Mouse (Mus musculus): ENCODE measurements at regions not wholly inside any gene's neighbourhood (a gene's known extent, or its start where the extent isn't known, plus 50 kb on each side); places are given as distances from the start of the nearest gene placed in this dataset.

DNA sequence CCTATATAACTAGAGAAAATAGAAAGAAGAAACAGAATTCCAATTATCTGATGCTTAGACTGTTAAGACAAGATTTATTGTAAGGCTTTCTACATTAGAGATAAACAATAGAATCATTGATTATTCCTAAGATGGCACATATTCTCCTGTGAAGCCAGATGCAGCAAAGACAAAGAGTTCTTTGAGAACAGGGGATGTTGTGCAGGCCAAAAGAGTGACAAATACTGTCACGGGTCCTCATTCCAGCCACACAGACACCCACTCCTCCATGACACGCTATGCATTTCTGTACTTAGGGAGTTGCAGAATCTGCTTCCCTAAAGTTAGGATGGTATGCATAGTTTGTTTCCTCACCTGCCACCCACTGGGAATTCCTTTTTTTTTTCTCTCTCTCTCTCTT lies 245.2 kb downstream of the Sv2b start:
- DNase-seq (ENCODE audit: low spot score in 2 of 2), result no peak

DNA sequence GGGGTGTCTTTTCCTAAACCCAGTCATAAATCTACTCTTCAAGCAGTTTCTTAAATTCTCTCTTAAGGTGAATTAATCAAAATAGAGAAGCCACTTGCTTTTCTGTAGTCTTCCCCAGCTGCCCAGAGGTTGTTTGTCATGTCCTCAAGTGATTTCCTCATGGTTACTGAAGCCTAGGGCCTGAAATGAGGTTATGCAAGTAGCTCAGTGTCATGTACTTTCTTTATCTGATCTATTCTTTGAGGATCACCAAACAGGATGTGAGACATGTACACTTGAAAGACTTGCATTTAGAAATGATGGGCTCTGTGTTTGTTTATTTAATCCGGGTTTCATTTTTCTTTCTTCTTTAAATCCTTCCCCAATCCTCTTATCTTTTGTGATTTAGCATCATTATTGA lies 258.8 kb downstream of the Sv2b start:
- no peak for DNase-seq (ENCODE audit: low spot score in 2 of 2)

DNA sequence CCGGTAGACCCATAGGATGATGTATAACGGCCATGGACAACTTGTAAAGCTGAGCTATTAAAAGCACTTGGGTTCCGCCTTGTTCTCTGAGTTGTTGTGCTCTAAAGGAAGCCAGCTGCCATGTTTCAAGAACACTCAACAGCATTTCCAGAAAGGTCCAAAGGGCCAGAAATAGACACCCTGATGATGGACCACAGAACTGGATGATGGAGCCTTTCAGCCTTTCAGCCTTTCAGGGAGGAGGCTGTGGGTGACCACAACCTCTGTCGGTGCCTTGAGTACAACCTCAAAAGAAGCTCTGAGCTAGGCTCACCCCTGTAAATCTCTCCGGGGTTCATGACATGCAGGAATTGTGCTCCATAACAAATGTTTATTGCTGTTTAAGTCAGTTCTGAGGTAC lies 259.3 kb downstream of the Sv2b start:
- DNase-seq (ENCODE audit: low spot score in 2 of 2), result no peak

GRCm38 (mm10) chr7:75048822-75049221 lies 260.2 kb downstream of the Sv2b start:
- DNase-seq (ENCODE audit: low spot score in 2 of 2), result no peak

DNA sequence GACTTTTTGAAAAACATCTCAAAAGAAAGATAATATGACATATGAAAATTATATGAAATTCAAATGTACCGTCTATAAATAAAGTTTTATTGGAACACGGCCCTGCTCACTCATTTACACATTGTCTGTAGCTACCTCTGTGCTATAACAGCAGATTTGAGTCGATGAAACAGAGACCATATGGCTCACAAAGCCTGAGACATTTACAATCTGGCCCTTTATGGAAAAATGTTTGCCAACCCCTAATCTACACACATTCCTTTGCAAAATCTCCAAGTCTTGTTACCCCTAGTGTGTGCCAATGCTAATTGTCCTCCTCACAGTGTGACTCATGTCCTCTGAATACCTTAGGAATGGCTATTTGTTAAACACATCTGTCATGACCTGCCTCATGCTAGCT lies 261.2 kb downstream of the Sv2b start:
- DNase-seq (ENCODE audit: low spot score in 2 of 2), result no peak

DNA sequence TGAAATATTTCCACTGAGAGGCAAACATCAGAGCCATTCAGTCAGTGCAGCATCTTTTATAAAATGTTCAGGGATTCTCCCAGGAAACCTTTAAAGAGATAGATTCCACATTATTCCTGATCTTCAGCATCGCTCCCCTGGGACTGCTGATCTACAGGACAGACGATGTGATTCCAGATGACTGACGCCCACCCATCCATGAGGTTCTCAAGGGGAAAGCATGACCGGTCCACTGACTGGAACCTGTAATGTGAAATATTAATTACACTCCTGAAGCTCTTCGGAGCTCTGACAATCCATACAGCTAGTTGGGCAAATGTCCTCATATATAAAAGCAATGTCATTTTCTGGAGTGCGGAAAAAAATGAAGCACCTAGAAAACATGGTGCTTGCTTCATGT lies 268.2 kb downstream of the Sv2b start:
- no peak for DNase-seq (ENCODE audit: low spot score in 2 of 2)

GRCm38 (mm10) chr7:75026191-75026590 lies 282.9 kb downstream of the Sv2b start:
- no peak for DNase-seq (ENCODE audit: low spot score in 2 of 2)

- no peak for DNase-seq (ENCODE audit: low spot score in 2 of 2)
Measured at GRCm38 (mm10) chr7:75021966-75022365, 287.1 kb downstream of the Sv2b start.

DNA sequence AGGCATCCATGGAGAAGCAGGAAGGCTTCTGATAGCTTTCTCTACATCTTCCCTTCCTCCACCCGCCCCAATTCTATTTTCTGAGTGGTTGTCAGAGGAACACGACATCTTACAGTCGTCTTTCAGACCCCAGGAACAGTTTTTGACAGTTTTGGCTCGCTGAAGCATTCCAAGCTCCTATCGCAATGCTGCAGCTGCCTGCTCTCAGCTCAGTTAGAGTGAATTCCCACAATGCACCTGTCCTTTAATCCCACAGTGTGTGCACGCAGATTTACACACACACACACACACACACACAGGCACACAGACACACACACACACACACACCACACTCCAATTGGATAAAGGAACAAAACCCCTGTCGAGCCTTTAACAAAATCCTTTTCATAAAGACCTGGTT lies 290.4 kb downstream of the Sv2b start:
- DNase-seq (ENCODE audit: low spot score in 2 of 2), result peak in 1 of 2 experiments; percentile 8

DNA sequence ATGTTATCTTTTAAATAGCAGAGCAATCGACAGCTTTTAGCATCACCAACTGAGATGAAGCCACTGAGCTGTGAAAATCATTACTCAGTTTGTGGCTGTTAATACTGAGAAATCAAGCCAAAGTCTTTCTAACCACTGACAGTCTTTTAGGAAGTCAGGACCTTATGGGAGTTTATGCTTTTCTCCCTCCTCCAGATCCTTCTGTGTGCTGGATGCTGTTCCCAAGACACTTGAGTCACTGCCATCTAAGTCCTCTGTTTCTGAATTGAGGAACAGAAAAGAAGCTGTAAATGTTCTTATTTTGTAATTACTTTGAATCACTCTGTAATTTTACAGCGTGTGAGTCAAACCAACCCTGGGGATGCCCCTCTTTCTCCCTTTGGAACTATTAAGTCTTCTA lies 300.6 kb downstream of the Sv2b start:
- no peak for DNase-seq (ENCODE audit: low spot score in 2 of 2)

DNA sequence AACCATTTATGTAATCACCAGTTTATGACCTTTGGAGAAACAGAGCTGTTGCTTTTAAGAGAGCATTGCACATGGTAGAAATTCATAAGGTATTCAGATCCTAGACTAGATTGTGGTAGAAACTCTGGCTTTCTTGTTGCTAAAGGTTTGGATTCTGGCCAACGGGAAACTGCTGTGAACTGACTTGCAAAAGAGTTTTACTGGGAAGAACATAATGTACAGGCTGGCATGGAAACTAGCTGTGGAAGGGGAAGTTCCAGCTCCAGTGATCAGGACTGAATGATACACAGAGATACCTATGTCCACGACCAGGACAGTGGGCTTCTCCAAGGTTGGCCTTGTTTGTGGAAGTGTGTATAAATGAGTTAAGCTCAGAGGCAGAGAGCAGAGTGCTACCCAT lies 318.9 kb downstream of the Sv2b start:
- DNase-seq (ENCODE audit: low spot score in 2 of 2), result no peak

DNA sequence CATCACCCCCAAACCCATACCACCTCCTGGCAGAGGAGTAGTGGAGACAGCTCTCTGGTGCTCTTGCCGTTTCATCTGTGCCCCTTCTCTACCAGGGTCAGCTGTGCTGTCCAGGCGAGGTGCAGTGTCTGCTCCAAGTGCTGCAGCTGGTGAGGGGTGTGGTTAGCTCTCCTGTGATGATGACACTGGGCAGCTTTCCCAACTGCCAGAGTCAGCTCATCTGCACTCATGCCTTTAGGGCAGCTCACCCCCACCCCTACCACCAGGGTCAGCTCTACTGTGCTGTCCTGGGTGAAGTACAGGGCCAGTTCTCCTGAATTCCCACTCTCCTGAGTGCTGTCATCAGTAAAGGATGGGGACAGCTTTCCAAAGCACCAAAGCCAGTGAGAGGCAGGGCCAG lies 329.6 kb downstream of the Sv2b start:
- DNase-seq (ENCODE audit: low spot score in 2 of 2), result no peak

DNA sequence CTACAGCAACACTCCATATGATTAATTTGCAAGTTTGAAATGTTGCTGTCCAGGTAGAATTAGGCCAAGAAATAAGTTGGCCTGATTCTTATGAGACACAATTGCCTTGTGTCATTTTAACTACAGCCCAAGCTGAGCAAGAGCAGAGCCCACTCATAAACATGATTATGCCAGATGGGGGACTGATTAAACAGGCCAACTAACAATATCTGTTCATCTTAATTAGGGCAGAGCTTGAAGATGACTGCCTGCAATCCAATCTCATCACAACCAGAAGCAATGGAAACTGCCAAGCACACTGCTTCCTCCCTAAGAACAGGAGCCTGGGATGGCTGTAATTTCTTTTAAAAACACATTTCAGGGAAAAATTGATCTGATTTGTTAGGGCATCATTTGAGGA lies 333.1 kb downstream of the Sv2b start:
- no peak for DNase-seq (ENCODE audit: low spot score in 2 of 2)

DNA sequence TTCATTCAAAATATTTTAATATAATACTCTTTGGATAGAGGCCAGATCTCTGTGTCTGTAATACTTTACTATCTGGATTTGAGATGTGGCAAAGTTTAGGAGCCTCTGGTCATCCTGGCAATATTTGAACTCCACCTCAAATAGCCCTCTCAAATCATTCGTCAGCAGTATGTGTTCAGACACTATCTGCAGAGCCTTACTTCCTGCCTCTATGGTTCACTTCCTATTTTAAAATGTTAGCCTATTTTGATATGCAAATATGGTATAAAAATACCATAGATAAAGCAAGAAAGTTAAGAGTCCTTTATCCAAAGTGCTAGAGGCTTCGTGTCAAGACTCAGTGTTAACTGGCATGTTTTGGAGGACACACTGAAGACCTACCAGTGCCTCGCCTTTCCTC lies 334.6 kb downstream of the Sv2b start:
- DNase-seq (ENCODE audit: low spot score in 2 of 2), result no peak

- peak in 1 of 2 experiments; percentile 5 for DNase-seq (ENCODE audit: low spot score in 2 of 2)
Measured at GRCm38 (mm10) chr7:74944421-74945098, 364.5 kb downstream of the Sv2b start.

GRCm38 (mm10) chr7:74942917-74943316 lies 366.1 kb downstream of the Sv2b start:
- peak; percentile 12 to 14 for DNase-seq (ENCODE audit: low spot score in 2 of 2)

DNA sequence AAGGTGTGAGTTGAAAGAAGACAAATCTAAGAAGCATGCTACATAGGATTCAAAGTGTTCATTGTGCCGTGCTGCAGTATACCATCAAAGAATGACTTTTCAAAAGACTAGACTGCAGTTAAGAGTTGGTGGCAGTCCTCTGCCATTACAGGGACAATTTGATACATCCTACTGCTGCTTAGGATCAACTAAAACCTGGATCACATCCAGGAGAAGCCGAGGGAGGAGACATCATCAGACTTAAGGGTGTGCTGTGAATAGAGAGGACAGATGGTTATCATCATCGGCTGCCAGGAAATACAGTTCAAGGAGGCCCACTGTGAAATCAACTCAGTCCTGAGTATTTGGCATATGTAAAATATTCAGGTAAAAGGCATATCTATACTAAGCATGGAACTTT lies 366.9 kb downstream of the Sv2b start:
- no peak for DNase-seq (ENCODE audit: low spot score in 2 of 2)

DNA sequence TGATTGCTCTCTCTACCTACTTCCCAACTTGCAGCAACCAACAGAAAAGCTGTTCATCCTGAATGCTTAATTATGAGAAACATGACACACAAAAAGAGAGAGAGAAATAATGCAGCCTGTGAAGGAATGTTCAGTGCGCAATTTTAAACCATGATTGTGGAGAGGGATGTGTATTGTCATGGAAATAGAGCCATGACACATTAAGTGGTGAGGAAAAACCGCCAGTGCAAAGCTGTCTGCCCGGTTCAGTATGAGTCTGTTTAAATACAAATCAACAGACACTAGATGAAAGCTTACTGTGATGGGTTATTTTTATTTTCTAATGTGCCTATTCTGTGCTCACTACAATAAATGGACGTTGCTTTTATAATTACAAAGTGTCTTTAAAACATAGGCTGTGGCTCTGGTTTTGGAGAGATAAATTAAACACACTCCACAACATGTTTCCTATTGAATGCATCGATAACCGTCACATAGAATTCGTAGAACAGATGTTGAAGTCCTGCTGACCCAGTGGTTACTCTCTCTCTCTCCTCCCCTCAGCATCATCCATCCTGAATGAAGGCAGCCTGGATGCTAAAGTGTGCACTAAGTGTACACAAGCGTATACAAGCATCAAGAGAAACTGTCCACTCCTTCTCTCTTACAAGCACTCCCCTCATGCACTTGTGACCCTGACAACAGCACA lies 374.7 kb upstream of the Slco3a1 start:
- no peak for DNase-seq (ENCODE audit: low spot score in 2 of 2)

DNA sequence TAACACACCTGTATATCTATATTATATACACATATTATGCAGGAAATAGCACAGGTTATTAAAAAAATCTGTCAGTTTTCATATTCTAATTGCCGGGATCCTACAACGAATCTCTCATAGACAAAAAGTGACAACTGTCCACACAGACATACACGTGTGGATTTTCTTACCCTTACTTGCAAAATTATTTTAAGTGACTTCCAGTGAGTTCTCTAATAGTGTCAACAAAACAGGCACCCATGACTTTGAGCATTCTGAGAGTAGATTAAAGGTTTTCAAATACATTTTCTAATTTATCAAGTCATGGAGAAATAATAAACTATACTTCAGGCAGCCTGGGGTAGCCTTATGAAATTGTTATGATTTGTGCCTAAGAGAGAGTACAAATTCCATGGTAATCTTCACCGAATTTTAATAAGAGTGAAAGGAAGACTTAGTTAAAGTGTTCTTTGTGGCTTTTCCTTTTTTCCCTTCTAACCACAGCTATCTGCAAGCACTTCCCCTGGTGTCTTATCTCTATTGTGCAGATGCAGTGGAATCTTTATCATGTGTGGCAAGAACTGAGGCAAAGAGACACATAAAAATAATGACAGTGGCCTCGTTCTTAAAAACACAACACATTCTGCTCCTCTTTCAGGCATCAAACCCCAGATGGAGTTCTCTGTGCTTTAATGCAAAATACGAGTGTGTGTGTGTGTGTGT lies 373.8 kb upstream of the Slco3a1 start:
- no peak for DNase-seq (ENCODE audit: low spot score in 2 of 2)

GRCm38 (mm10) chr7:74926729-74927128 lies 372.1 kb upstream of the Slco3a1 start:
- DNase-seq (ENCODE audit: low spot score in 2 of 2), result no peak

DNA sequence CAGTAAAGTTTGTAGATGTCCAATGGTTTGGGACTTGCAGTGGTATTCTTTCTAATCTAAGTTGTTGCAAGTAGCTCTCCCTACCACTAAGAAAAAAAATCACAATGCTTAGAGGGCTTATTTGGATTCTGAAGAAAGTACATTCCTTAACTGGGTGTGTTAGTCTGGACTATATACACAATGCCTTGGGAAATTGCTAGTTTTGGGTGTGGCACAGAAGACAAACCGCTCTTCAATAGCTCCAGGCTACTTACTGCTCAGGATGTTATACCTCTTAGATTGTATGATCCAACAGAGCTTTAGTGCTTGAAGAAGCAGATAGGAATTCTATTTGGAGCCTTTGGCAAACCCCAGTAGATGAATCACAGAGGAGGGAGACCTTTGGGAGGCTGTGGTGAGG lies 369.6 kb upstream of the Slco3a1 start:
- no peak for DNase-seq (ENCODE audit: low spot score in 2 of 2)

- no peak for DNase-seq (ENCODE audit: low spot score in 2 of 2)
Measured at GRCm38 (mm10) chr7:74908311-74908962, 353.9 kb upstream of the Slco3a1 start.

- DNase-seq (ENCODE audit: low spot score in 2 of 2), result no peak
Measured at GRCm38 (mm10) chr7:74907391-74907790, 352.8 kb upstream of the Slco3a1 start.

Data from frontal cortex, postnatal 10 days (tissue).